In genomic region chr10:98485751-98486681, GRCm38 (mm10) we compare ENCODE assay signal across 8 mouse cellular contexts.
DNase-seq lines count a peak whose midpoint lies in the region; ATAC-seq and TF ChIP-seq lines count a peak whose summit lies in the region.

No protein-coding gene starts in this region.

- peak; percentile 9 to 19 for DNase-seq in heart, adult 2 months
- DNase-seq in heart, postnatal 14 days = no peak
- peak; percentile 76 to 85 for DNase-seq in cerebellum, adult 2 months
- peak; percentile 49 for DNase-seq in gastrocnemius, adult 2 months
- DNase-seq in limb, embryonic 10.5 days (ENCODE audit: low spot score) = peak; percentile 37
- no peak for DNase-seq in adrenal gland, adult 18-20 months (ENCODE audit: low spot score in 2 of 2)
- no peak for DNase-seq in midbrain, embryonic 14.5 days
- no peak for DNase-seq in hindbrain, embryonic 11.5 days (ENCODE audit: low spot score)

- no peak overlapping the region for H3K9ac ChIP-seq in heart, adult 2 months (ENCODE audit: low read depth, low read length)
- H3K9ac ChIP-seq in midbrain, embryonic 14.5 days (replicated peaks; ENCODE audit: low read length) = no peak overlapping the region
- H3K9ac ChIP-seq in hindbrain, embryonic 11.5 days (ENCODE audit: low read depth, low read length) = no peak overlapping the region

- intact Hi-C loops in heart, adult 2 months (cut with DNase I) = no loop called here
- intact Hi-C loops in heart, postnatal 14 days (cut with DNase I) = no loop called here
- intact Hi-C loops in gastrocnemius, adult 2 months (cut with DNase I) = no loop called here

- H3K4me2 ChIP-seq in midbrain, embryonic 14.5 days (ENCODE audit: low read length) = no peak overlapping the region
- H3K4me2 ChIP-seq in hindbrain, embryonic 11.5 days (replicated peaks; ENCODE audit: low read depth, low read length) = no peak overlapping the region

- H3K4me1 ChIP-seq in heart, adult 2 months (ENCODE audit: control insufficient read depth, insufficient read depth, low read length) = no peaks in the 10 kb centered on the region
- peaks cover 4% of the 10 kb centered on the region; the same call in 1 of the 2 replicates for H3K4me1 ChIP-seq in cerebellum, adult 2 months (ENCODE audit: control insufficient read depth, insufficient read depth, low read length)
- peaks cover 12% of the 10 kb centered on the region for H3K4me1 ChIP-seq in limb, embryonic 10.5 days
- no peaks in the 10 kb centered on the region for H3K4me1 ChIP-seq in midbrain, embryonic 14.5 days (ENCODE audit: control insufficient read depth, insufficient read depth, low read length)
- H3K4me1 ChIP-seq in hindbrain, embryonic 11.5 days (replicated peaks; ENCODE audit: control insufficient read depth, insufficient read depth, low read length) = no peaks in the 10 kb centered on the region

- WGBS in heart, adult 2 months = 84% methylated on average over 20 of the region's 20 CpGs
- WGBS in cerebellum, adult 2 months = 14% methylated on average over 20 of the region's 20 CpGs
- WGBS in limb, embryonic 10.5 days = 79% methylated on average over 20 of the region's 20 CpGs
- WGBS in midbrain, embryonic 14.5 days = 89% methylated on average over 20 of the region's 20 CpGs
- WGBS in hindbrain, embryonic 11.5 days = 83% methylated on average over 20 of the region's 20 CpGs

- TF ChIP-seq CTCF in heart, adult 2 months (IDR thresholded peaks at IDR 0.05) = no peak
- no peak for TF ChIP-seq CTCF in cerebellum, adult 2 months (IDR thresholded peaks at IDR 0.05; ENCODE audit: borderline replicate concordance, insufficient read depth, low read depth, low read length)
- TF ChIP-seq CTCF in gastrocnemius, adult 2 months (IDR thresholded peaks at IDR 0.05) = no peak

- H3K27ac ChIP-seq in heart, adult 2 months = no peak overlapping the region
- peak overlapping the region; percentile 44 for H3K27ac ChIP-seq in cerebellum, adult 2 months (ENCODE audit: insufficient read depth, low read length)
- H3K27ac ChIP-seq in gastrocnemius, adult 2 months = peak overlapping the region; percentile 59
- H3K27ac ChIP-seq in limb, embryonic 10.5 days = peak overlapping the region; percentile 30; the same call in 1 of the 2 replicates
- H3K27ac ChIP-seq in midbrain, embryonic 14.5 days (replicated peaks; ENCODE audit: low read depth, low read length) = no peak overlapping the region
- no peak overlapping the region for H3K27ac ChIP-seq in hindbrain, embryonic 11.5 days (ENCODE audit: low read depth, low read length)

- H3K27me3 ChIP-seq in heart, adult 2 months (ENCODE audit: control insufficient read depth, insufficient read depth, low read length) = no peaks in the 10 kb centered on the region
- no peaks in the 10 kb centered on the region for H3K27me3 ChIP-seq in cerebellum, adult 2 months (ENCODE audit: control insufficient read depth, insufficient read depth, low read length)
- no peaks in the 10 kb centered on the region for H3K27me3 ChIP-seq in limb, embryonic 10.5 days (ENCODE audit: low read depth, poor library complexity, severe bottlenecking)
- H3K27me3 ChIP-seq in midbrain, embryonic 14.5 days (ENCODE audit: control insufficient read depth, insufficient read depth, low read length) = no peaks in the 10 kb centered on the region
- H3K27me3 ChIP-seq in hindbrain, embryonic 11.5 days (ENCODE audit: control insufficient read depth, insufficient read depth, low read length) = no peaks in the 10 kb centered on the region

- no peaks in the 10 kb centered on the region for H3K79me2 ChIP-seq in heart, adult 2 months (replicated peaks; ENCODE audit: control insufficient read depth, insufficient read depth, low read length)

- TF ChIP-seq POLR2A in heart, adult 2 months (IDR thresholded peaks at IDR 0.05; ENCODE audit: insufficient read depth, low read depth, low read length) = no peak
- no peak for TF ChIP-seq POLR2A in cerebellum, adult 2 months (IDR thresholded peaks at IDR 0.05; ENCODE audit: borderline replicate concordance, insufficient read depth, low read length)

- ATAC-seq in midbrain, embryonic 14.5 days (ENCODE audit: low FRiP score, low TSS enrichment) = no peak
- ATAC-seq in hindbrain, embryonic 11.5 days (ENCODE audit: low FRiP score) = no peak

- H3K36me3 ChIP-seq in heart, adult 2 months (ENCODE audit: control insufficient read depth, insufficient read depth, low read length) = no peaks in the 10 kb centered on the region
- 0 out of 2 replicates have a peak, but pooled peaks cover 2% of the 10 kb centered on the region for H3K36me3 ChIP-seq in limb, embryonic 10.5 days
- no peaks in the 10 kb centered on the region for H3K36me3 ChIP-seq in midbrain, embryonic 14.5 days (ENCODE audit: control insufficient read depth, insufficient read depth, low read length)
- H3K36me3 ChIP-seq in hindbrain, embryonic 11.5 days (ENCODE audit: control insufficient read depth, insufficient read depth, low read length) = no peaks in the 10 kb centered on the region

- H3K9me3 ChIP-seq in limb, embryonic 10.5 days (replicated peaks) = no peaks in the 10 kb centered on the region
- no peaks in the 10 kb centered on the region for H3K9me3 ChIP-seq in midbrain, embryonic 14.5 days (ENCODE audit: control insufficient read depth, low read length)
- H3K9me3 ChIP-seq in hindbrain, embryonic 11.5 days (ENCODE audit: control insufficient read depth, low read length) = no peaks in the 10 kb centered on the region

- TF ChIP-seq EP300 in heart, adult 2 months (IDR thresholded peaks at IDR 0.05; ENCODE audit: insufficient read depth, low read depth, low read length) = no peak

- no peak overlapping the region for H3K4me3 ChIP-seq in heart, adult 2 months
- peak overlapping the region; percentile 24 for H3K4me3 ChIP-seq in cerebellum, adult 2 months (replicated peaks; ENCODE audit: insufficient read depth, low read depth, low read length)
- H3K4me3 ChIP-seq in gastrocnemius, adult 2 months = peak overlapping the region; percentile 17
- H3K4me3 ChIP-seq in limb, embryonic 10.5 days = no peak overlapping the region
- no peak overlapping the region for H3K4me3 ChIP-seq in midbrain, embryonic 14.5 days (replicated peaks; ENCODE audit: low read depth, low read length)
- H3K4me3 ChIP-seq in hindbrain, embryonic 11.5 days (ENCODE audit: low read depth, low read length) = no peak overlapping the region

Comparison
In these comparisons a context has a peak if more than half of its experiments do, and no peak if none do; other contexts are left out.
1. DNase-seq: peak in heart, adult 2 months (2 of 2), cerebellum, adult 2 months (2 of 2), gastrocnemius, adult 2 months (single experiment) and limb, embryonic 10.5 days (single experiment); none in heart, postnatal 14 days (0 of 2), adrenal gland, adult 18-20 months (0 of 2), midbrain, embryonic 14.5 days (single experiment) and hindbrain, embryonic 11.5 days (single experiment).
2. H3K27ac ChIP-seq: peak in cerebellum, adult 2 months (single experiment), gastrocnemius, adult 2 months (single experiment) and limb, embryonic 10.5 days (single experiment); none in heart, adult 2 months (single experiment), midbrain, embryonic 14.5 days (single experiment) and hindbrain, embryonic 11.5 days (single experiment).
3. H3K4me3 ChIP-seq: peak in cerebellum, adult 2 months (single experiment) and gastrocnemius, adult 2 months (single experiment); none in heart, adult 2 months (single experiment), limb, embryonic 10.5 days (single experiment), midbrain, embryonic 14.5 days (single experiment) and hindbrain, embryonic 11.5 days (single experiment).